Mouse (Mus musculus): ENCODE results near the gene Gm27027. TPM values are rescaled to one million over a fixed set of nuclear protein-coding genes. Genes with fewer than 3 reads are reported as not detected.
A peak's percentile ranks its signal among the peaks of the same experiment; 100 is the strongest.

Gene Gm27027
- polyA plus RNA-seq, 1 experiment from 2014 or later = not detected

DNA sequence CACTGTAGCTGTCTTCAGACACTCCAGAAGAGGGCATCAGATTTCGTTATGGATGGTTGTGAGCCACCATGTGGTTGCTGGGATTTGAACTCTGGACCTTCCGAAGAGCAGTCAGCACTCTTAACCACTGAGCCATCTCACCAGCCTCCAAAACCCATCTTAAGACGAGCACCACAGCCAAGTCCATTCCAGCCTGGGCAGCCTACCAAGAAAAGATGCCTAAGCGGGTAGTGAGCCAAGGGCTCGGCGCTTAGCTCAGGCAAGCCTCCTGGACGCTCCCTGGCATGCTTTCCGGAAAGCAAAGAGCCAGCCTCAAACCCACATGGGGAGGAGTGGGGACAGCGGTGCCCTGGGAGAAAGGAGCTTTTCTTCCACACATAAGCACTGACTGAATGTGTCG lies 84.2 kb downstream of the Gm27027 start:
- Histone ChIP-seq H3K4me3 (ENCODE audit: low read depth, low read length) (no peak overlapping the region), H3K4me2 (replicated peaks; ENCODE audit: low read depth) (no peak overlapping the region), H3K36me3 (ENCODE audit: control insufficient read depth, insufficient read depth, low read length) (no peaks in the 10 kb centered on the region), H3K27ac (replicated peaks) (no peak overlapping the region), H3K9ac (ENCODE audit: low read length) (no peak overlapping the region), H3K27me3 (ENCODE audit: control insufficient read depth, insufficient read depth, low read length) (no peaks in the 10 kb centered on the region), H3K9me3 (ENCODE audit: control insufficient read depth, low read length) (no peaks in the 10 kb centered on the region), H3K4me1 (replicated peaks; ENCODE audit: control insufficient read depth, insufficient read depth) (no peaks in the 10 kb centered on the region)
- 65% methylated on average over 10 of the region's 10 CpGs for WGBS
- TF ChIP-seq CTCF (IDR thresholded peaks at IDR 0.05; ENCODE audit: low read depth) (no peak), EP300 (optimal IDR thresholded peaks at IDR 0.05) (no peak)
- DNase-seq (ENCODE audit: low spot score) = no peak
- no peak for ATAC-seq (ENCODE audit: low FRiP score, low TSS enrichment)

DNA sequence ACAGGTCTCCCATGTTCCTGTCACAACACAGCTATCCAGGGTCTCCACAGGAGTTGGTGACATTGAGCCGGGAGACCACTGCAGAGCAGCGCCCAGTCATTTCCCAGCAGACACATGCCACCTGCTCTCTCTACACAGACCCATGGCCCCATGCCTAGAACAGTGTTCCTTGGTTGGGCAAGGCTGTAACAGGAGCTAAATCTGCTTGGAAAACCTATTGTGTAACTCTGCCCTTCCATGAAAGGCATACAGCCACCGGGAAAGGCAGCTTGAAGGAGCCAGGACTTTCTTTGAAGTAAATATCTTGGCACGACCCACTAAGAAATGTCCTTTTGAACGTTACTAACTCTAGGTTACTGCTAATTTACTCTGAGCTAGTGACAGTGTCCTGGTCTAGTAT lies 86.4 kb downstream of the Gm27027 start:
- no peak overlapping the region for H3K4me2 ChIP-seq (replicated peaks; ENCODE audit: low read depth)
- no peak for TF ChIP-seq EP300 (optimal IDR thresholded peaks at IDR 0.05)
- no peak for TF ChIP-seq CTCF (IDR thresholded peaks at IDR 0.05; ENCODE audit: low read depth)
- H3K27ac ChIP-seq (replicated peaks) = no peak overlapping the region
- no peaks in the 10 kb centered on the region for H3K9me3 ChIP-seq (ENCODE audit: control insufficient read depth, low read length)
- 57% methylated on average over 5 of the region's 5 CpGs for WGBS
- H3K9ac ChIP-seq (ENCODE audit: low read length) = no peak overlapping the region
- DNase-seq (ENCODE audit: low spot score) (no peak), ATAC-seq (ENCODE audit: low FRiP score, low TSS enrichment) (peak; percentile 32; the same call in 1 of the 2 replicates)
- H3K36me3 ChIP-seq (ENCODE audit: control insufficient read depth, insufficient read depth, low read length) = no peaks in the 10 kb centered on the region
- H3K27me3 ChIP-seq (ENCODE audit: control insufficient read depth, insufficient read depth, low read length) = no peaks in the 10 kb centered on the region
- H3K4me1 ChIP-seq (replicated peaks; ENCODE audit: control insufficient read depth, insufficient read depth) = no peaks in the 10 kb centered on the region
- no peak overlapping the region for H3K4me3 ChIP-seq (ENCODE audit: low read depth, low read length)

DNA sequence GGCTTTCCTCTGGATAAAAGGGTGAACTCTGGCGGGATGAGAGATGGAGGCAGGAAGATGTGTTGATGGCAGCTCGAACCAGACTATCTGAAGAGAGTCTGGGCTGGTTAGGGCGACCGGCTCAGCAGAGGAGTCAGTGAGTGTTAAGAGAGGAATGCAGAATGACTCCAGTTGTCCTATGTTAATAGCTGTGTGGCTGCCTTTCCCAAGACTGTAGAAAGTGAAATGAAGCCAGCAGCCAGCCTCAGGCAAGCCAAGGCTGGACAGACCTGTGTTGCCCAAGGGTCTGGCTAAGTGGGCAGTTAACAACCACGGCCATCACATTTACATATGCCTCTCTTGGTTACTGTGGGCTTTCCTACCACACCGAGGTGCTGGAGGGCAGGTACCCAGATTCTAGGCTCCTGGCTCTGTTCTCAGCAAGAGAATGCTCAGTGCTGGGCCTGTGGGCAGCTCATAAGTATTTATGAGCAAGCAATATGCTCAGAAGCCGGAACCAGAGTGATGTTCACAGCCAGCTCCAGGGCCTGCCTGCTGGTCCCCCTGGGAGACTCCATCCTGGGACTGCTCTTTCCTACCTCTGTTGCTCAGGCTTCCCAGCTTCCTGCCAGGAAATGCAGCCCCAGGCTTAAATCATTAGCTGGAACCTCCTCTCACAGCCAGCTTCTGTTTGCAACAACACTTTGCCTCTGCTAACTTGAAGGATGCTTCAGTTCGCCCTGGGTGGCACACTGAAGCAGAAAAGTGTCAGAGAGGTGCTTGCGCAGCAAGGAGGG lies 88.4 kb downstream of the Gm27027 start:
- Histone ChIP-seq H3K9ac (ENCODE audit: low read length) (no peak overlapping the region), H3K4me1 (replicated peaks; ENCODE audit: control insufficient read depth, insufficient read depth) (0 out of 2 replicates have a peak, but pooled peaks cover 2% of the 10 kb centered on the region), H3K4me3 (ENCODE audit: low read depth, low read length) (no peak overlapping the region), H3K36me3 (ENCODE audit: control insufficient read depth, insufficient read depth, low read length) (no peaks in the 10 kb centered on the region), H3K27ac (replicated peaks) (0 out of 2 replicates have a peak overlapping the region, but pooled peaks have one; percentile 30), H3K27me3 (ENCODE audit: control insufficient read depth, insufficient read depth, low read length) (no peaks in the 10 kb centered on the region), H3K9me3 (ENCODE audit: control insufficient read depth, low read length) (no peaks in the 10 kb centered on the region), H3K4me2 (replicated peaks; ENCODE audit: low read depth) (no peak overlapping the region)
- WGBS = 60% methylated on average over 9 of the region's 9 CpGs
- no peak for ATAC-seq (ENCODE audit: low FRiP score, low TSS enrichment)
- TF ChIP-seq CTCF (IDR thresholded peaks at IDR 0.05; ENCODE audit: low read depth) (no peak), EP300 (optimal IDR thresholded peaks at IDR 0.05) (no peak)
- no peak for DNase-seq (ENCODE audit: low spot score)

Other genes with a start within 250 kb of the Gm27027 start
- 51.0 and 51.2 TPM in 2 replicates for gene Ext2, start 173.8 kb downstream of the Gm27027 start, polyA plus RNA-seq (2015; fragmentation: Nextera tagmentation; extraction: Ambion mirVana)
- gene Accs, start 146.4 kb downstream of the Gm27027 start, polyA plus RNA-seq (2015; fragmentation: Nextera tagmentation; extraction: Ambion mirVana) = 4.7 and 5.0 TPM in 2 replicates
- not detected in 2 replicates for gene Accsl, start 127.2 kb downstream of the Gm27027 start, polyA plus RNA-seq (2015; fragmentation: Nextera tagmentation; extraction: Ambion mirVana)
- gene Gm13889, start 39.2 kb downstream of the Gm27027 start, polyA plus RNA-seq (2015; fragmentation: Nextera tagmentation; extraction: Ambion mirVana) = 70.7 and 82.0 TPM in 2 replicates
- gene Alkbh3, start 14.5 kb upstream of the Gm27027 start, polyA plus RNA-seq (2015; fragmentation: Nextera tagmentation; extraction: Ambion mirVana) = 46.2 and 50.4 TPM in 2 replicates
- gene Hsd17b12, start 161.6 kb upstream of the Gm27027 start, polyA plus RNA-seq (2015; fragmentation: Nextera tagmentation; extraction: Ambion mirVana) = 124 and 129 TPM in 2 replicates

All from stomach, postnatal 0 days (tissue).